Mouse (Mus musculus) induced T-regulatory cell, adult 2 months (primary cell): ENCODE measurements around the gene Med12l.

Experiments
- DNase-seq: peaks from one replicate; pipeline ENCODE4 v3.0.0-alpha.2; 2012; ENCODE audit warnings: low read depth

Med12l gene

DNA sequence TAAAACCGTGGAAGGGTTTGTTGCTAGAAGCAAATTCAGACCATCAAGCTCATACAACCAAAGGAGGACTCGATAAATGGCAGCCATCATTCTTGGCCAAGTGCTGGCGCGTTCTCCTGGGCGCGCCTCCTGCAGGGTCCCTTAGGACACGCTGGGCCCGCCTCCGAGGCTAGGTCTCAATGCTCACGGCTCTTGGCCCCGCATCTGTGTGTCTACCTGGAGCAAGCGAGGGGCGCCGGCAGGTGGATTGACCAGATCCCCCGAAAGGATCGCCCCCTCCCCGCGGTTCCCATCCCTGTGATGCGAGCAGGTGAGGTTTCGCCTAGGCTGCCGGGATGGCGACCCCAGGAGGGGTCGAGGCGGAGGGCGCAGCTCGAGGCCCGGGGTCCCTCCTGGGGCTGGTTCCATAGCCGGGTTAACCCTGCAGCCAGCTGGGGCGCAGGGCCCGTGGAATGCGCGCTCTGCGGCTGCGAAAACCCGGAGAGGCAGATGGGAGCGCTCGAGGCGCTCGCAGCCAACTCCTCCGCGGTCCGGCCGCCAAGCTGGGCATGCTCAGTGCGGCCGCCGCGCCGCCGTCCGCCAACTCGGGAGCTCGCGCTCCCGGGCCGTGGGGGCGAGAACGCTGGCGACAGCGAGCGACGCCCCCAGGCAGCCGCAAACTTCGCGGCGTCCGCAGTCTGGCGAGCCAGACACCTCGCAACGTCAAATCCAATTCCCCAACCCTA, at the start of gene Med12l:
Gene Med12l, plus strand, starts transcription at position 555 of the 725 bp plus-strand sequence.
- DNase-seq: no peak

DNA sequence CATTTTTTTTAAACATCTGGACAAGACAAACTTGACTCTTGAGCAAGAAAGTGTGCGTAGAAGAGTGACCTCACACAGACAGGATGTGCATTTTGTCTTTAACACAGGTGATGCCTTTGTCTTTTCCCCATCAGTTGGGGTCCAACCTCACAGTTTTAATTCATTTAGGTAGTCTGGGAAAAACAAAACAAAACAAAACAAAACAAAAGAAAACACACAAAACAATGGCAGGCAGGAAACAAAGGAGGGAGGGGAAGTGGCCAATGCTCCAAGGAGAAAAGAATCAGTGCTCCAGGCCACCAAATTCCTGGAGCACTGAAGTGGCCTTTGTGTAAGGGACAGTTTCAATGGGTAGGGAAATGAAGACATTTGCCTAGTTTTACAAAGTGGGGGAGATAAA, 44.5 kb upstream of the Med12l start:
- DNase-seq: no peak

DNA sequence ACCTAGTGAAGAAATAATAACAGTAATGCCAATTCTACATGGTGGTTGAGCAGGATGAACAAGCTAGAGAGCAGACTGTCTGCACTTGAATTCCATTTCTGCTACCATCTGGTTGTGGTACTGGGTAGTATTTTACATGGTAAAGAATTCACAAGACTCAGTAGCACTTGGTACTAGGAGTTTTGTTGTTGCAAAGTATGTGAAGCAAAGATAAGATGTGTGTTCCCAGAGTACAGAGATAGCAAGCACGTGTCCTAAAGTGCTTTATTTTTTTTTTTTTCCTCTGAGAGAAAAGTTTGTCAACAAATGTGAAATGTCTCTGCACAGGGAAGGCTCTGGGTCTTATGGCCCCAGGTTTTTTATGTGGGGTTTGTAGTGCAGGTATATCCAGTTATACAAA, 28.2 kb upstream of the Med12l start:
- DNase-seq: no peak

DNA sequence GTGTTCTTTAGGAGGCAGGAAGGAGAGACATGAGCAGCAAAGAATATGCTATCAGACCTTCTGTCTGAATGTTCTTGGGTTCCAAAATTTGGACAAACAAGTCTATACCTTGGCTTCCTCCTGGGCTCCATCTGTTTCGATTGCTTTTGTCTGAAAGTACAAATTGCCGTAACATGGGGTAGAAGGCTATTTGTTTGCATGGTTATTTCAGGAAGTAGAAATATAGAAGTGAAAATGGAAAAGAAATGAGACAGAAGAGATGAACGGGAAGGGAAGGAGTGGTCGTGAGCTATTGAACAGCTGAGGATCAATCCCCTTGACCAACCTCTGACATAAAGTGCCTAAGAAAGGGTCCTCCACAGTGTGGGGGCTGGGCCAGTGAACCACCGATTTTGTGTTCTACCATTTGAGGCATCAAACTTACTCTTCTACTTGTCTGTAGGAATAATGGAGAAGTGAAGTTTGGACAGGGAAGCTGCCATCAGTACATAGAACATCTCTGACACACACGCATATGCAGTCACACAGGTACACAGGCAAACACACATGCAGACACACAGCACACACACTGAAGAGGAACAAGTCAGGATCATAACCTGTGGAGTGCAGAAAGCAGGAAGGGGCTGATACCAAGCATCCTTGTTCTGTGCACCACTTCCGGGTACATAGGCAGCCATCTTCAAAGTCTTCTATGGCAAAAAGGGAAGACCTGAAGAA, 27.6 kb upstream of the Med12l start:
- DNase-seq: no peak

DNA sequence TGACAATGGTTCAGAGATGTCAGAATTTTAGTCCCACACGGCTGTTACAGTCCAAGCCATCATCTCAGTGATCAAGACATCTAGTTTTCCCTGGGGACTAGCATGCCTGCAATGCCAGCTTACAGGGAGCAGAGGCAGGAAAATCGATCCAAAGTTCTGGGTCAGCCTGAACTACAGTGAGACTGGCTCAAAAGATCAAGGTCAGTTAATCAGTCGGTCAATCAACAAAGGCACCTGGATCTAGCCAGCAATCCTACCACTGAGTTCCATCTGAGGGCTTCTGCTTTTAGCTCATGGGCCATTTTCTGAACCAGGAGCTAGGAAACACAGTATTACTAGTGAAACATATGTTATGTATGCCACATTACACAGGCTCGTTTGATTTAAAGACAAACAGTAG, 25.0 kb upstream of the Med12l start:
- DNase-seq: no peak

DNA sequence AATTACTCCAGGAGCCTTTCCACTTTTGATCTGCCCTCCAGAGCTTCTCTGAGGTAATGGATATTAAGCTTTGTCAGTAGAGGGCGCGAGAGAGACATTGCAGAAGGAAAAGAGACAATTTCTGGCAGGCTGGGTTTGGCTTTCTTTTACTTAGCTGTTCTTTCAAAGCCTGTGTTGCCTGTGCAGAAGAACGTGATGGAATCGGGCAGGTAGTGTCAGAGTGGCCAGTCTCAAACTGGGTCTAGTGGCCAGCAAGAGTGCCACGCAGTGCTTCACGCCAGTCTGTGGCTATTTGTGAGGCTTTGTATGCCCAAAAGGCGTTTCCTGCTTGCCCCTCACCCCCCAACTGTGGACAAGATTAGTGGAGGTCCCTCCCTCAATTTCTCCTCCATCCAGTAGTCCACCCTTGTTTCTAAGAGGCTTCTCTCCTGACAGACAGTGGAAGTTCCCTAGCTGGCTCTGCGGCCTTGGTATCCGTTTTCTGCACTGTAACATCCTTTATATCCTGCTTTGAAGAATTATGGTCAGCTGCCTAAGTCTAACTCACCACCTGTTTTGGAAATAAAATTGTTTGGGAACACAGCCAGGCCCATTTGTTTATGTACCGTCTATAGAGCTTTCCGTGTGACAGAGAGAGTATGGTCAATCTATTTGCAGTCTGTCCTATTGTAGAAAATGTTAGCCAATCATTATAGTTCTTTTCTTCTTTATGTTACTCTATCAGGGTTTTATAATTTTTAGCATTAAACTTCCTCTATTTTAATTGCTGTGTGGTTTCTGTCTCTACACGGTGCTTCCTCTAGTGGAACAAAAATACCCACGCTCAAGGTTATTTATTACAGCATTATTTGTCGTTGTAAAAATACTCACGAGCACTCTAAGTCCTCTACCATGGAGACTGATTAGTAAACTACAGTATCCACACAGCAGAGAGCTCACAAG, 22.5 kb upstream of the Med12l start:
- peak; percentile 66 for DNase-seq

DNA sequence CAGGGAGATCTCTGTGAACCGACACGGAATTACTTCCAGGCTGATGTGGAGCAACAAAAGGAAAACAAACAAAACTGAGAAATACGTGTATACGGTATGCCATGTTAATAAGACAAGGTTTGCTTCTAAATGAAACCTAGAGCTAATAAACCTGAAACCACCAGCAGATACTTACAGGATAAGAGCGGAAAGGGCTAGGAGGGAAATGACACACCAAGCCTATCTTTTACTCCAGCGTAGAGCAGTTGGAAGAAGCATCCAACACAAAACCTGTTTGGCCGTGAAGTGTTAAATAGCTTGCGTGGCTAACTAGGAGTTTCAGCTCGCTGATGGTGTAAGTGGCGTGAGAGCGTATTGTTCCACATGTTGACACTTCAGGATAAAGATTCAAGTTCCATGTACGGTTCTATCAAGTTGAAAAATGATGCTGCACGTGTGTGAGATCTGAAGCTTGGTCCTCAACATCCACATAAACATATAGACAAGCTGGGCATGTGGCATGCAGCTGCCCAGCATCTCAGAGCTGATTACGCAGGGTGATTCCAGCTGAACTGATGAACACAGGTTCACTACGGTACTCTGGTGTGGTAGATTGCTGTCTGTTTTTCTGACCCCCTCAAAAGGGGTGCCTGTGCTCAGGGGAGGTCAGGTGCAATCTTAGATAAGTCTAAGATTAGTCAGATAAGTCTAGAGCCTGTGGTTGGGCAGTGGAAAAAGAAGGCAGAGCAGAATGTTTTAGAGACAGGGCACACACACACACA, 21.6 kb upstream of the Med12l start:
- no peak for DNase-seq

DNA sequence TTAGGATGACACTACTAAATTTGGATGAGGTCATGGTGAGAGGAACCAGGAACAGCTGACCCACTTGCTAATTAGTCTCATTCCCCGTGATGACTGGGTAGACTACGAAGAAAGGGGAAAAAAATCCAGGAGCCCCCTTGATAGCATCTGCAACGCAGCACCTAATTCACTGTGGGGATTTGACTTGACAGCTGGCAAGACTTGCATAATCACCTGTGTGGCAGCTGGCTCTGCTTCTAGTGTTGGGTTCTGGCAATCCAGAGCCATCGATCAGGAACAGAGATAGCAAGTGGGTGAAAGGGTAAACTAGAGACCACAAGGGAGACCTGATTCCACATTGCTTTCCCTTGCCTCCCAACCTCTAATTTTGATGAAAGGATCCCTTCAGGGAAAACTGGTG, 19.8 kb upstream of the Med12l start:
- DNase-seq: no peak

DNA sequence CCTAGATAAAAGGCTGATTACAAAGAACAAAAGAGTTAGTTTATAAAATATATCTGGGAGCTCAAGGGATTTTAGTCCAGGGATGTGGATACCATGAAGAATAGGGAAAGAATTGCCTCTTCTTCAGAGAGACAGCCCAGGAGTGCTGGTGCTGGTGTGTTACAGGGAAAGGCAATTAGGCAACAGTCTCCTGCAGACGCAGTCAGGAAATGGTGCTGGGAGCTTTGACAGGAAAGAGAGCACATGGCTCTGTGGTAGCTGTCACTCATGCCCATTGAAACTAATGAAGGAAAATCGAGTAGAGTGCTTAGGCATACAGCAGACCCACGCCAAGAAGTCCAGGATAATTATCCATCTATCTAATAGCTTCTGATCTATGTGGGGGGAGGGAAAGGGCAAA, 16.3 kb upstream of the Med12l start:
- no peak for DNase-seq

DNA sequence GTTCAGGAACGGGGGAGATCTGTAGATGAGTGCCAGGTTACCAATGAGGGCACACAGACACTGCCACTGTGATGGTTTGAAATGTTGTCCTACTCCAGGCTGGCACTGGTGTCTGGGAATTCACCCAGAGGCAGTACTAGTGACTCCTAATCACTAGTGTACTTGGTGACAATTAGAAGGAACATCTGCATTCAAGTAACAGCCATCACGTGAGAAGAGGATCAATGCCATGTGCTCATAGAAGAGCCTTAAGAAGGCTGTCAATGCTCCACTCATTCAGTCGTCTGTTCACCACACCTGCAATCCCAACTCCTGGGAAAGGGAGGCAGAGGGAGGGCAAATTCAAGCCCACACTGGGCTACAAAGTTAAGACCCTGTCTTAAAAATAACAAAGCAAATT, 15.1 kb upstream of the Med12l start:
- DNase-seq: no peak

DNA sequence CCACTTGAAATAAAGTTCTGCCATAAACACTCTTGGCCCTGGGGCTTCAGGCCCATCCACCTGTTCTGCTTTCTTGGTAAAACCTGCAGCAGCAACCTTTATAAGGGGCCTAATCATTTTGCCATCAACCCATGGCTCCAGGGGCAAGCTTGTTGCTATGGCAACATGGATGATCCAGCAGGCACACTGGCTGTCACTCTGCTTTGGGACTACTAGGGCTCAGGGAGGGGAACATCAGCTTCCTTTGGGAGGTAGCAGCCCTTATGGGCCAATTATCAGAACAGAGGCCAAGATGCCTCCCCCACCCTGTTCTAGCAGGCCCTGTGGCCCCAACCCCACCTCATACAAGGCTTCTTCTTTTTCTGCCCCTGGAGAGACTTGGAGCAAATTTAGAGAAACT, 13.5 kb upstream of the Med12l start:
- no peak for DNase-seq

DNA sequence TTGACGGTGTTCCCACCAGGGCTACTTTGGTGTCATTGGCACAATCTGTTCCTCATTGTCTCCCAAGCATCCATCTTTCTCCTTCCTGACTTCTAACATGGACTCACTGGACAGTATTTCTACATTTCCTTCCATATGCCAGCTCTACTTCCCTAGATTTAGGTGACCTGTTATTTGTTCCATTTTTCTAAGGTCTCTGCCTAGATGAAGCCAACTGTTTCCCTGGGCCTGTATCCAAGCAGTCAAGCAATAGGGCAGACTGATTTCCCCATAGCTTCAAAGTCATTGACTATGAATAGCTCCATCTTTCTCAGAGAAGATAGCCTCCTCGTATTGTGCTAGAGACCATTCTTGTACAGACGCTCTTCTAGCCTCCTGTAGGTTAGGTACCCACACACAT, 12.0 kb upstream of the Med12l start:
- no peak for DNase-seq

DNA sequence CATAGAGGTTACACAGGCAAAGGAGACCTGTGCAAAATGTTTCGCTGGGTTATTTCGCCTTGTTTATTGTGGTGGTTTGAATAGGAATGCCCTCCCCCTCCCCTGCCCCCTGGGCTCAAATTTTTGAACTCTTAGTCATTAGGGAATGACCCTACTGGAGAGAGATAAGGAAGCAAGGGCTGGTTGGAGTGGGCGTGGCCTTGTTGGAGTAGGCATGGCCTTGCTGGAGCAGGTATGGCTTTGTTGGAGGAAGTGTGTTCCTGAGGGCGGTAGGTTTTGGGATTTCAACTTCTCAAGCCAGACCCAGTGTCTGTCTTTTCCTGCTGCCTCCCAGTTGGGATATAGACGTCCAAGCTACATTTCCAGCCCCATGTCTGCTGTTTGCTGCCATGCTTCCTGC, 1.9 kb upstream of the Med12l start:
- no peak for DNase-seq

DNA sequence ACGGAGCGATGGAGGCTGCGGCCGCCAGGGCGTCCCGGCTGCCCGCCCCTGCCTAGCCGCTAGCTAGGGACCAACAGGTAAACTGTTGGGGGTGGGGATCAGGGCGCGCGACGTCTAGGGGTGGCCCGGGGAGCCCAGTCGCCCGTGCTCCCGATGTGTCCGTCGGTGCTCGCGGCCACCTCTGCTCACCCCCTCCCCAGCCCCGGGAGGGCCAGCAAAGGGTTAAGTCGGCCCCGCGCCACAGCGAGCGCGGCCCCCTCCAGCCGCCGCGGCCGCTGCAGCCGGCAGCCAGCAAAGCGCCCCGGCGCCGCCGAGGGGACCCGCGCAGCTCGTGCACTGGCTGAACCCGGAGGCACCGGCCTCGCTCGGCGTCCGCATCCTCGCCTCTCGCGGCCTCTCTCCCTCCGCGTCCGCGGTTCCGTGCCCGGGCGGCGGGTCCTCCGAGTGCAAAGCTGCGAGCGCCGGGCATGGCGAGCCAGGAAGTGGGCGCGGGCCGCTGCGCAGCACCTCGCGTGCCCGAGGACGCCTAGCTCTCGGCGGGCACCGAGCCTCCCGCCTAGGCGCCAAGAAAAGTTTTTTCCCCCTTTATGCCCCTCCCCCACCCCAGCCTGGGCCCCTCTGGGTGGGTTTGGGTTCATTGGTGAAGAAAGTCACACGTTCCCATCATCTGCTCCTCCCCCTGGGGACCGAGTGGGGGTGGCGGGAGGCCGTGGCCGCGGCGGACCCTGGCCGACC, 538 bp downstream of the Med12l start:
- DNase-seq: no peak

DNA sequence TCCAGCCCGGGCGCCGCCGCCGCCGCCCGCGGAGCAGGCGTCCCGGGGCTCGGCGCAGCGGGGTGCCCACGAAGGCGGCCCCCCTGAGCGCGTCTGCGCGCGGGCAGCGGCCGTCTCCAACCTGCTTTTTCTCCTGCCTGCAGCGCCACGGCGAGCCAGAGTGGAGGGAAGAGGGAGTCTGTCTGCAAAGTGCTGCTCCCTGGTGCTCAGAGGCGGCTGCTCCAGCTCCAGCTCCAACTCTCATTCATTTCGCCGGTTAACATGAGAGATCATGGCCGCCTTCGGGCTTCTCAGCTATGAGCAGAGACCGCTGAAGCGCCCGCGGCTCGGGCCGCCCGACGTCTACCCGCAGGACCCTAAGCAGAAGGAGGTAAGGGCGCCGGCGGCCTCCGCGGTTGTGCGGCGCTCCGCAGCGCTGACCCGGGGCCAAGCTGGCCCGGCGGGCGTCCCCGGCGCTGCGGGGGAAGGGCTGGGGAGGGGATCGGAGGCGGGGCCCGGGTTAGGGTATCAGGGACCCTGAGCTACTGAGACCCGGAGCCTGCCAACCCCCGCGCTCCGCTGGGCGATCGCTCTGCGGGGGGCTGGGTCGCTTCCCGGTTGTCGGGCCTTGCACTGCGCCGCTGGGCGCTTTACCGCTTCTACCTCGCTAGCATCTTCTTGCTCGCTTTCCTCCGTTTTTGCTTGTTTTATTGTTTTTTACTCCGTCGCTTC, 1.3 kb downstream of the Med12l start:
- no peak for DNase-seq

DNA sequence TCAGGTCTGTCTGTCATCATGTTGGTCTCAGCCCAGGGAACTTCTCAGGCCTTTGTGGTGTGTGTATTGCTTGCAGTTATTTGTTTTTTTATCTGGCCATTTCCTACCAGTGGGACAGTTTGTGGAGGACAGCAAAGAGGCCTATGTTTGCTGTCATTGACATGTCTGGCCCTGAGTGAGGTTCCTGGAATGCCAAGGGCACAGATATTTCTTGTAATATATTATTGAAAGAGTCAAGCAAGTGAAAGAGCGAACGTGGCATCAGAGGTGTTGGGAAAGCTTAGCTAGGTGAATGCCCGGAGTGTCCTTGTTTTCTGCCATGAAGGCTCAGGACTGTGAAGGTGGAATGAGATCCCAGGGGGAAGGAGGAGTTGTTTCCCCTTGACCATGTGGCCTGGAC, 4.7 kb downstream of the Med12l start:
- no peak for DNase-seq

DNA sequence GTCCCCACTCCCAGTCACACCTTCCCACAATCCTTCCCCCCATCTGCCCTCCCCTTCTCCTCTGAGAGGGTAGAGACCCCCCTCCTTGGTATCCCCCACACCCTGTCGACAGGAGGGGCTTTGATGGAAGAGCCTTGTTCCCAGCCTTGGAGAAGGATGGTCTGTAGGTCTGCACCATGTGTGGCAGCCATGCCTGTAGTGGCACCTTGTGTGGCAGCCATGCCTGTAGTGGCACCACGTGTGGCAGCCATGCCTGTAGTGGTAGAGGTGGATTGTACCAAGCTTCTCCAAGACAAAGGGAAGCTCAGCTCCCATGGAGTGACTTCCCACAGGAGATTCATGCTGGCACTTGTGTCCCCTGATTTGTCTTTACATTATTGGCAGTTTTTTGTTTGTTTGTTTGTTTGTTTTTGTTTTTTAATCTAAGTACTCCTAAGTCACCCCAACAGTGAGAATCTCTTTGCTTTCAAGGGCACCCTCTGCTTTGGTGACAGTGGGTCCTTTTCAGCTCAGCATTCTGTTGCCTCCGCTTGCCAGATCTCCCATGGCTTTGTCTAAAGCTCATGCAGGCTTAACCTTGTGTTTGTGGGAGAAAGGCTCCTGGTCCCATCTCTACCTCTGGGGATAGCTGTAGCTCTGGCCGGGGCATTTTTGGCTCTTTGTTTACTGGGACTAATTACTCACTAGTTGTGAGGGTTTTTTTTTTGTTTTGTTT, 10.2 kb downstream of the Med12l start:
- DNase-seq: no peak

DNA sequence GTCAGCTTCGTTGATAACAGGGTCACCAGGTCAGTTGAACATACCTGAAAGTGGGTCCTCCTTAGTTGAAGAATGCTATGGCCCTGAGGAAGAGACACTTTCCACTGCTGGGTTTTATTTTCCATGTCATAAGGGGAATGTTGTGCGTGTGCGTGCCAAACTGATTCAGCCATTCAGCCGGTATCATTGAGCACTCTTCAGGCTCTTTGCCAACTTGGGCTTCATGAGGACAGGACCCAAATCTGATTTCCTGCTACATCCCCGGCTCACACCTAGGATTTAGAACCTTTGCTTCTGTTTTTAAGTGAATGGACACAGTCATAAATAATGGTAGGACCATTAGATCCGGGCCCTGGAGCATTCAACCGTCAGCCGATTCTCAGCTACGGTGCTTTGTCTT, 10.9 kb downstream of the Med12l start:
- no peak for DNase-seq

DNA sequence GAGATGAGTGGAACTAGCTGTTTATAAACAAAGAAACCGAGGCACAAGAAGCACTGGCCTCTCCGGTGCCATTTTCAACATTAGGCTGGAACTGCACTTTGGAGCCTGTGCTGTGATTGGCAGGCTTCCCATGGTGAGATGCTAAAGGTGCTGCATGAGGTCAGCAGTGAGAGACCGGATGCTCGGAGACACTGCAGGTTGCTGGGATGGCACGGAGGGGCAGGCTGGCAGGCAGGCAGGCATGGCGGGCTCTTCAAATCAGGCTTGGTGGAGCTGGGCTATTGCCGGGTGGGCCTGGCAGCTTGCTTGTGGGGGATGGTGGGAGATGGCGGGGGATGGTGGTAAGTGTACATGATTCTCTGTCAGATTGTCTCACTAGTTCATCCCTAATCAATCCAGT, 15.6 kb downstream of the Med12l start:
- DNase-seq: no peak

DNA sequence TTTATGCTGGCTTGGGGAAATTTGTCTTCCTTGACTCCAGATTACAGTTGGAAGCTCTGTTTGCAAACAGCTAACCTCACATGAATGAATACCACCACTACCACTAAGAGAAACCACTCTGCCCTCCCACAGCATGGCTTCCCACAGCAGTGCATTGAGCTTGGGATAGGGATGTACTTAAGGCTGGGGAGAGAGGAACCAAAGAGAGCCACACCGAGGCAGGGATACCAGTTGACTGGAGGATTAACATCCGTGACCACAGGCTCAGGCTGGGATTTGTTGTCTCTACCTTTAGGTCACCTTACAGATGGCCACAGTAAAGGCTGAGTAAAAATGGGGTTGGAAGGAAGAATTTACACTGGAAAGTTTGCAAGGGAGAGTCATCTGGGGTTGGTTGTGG, 16.6 kb downstream of the Med12l start:
- DNase-seq: no peak
